Mouse (Mus musculus): ENCODE measurements around the gene Gm49405.

DNA sequence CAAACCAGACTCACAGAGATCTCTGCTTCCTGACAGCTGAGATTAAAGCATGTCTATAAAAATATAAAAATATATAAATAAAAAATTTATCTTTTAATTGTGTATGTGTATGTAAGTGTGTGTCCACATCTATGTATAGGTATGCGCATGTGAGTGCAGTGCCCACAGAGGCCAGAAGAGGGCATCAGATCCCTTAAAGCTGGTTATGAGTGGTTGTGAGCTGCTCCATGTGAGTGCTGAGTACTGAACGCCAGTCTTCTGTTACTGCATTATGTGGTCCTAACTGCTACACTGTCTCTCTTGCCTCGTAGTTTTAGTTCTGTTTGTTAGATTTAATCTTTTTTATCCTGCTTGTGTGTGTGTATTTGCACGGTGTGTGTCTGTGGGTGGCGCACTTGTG lies 50.6 kb downstream of the Gm49405 start:
- TF ChIP-seq CTCF (IDR thresholded peaks at IDR 0.05; ENCODE audit: borderline replicate concordance, insufficient read depth, low read length): no peak
- no peak for TF ChIP-seq POLR2A (IDR thresholded peaks at IDR 0.05; ENCODE audit: low read depth, low read length)

Measured in embryonic fibroblast, embryonic 13.5 days (primary cell).